Mouse (Mus musculus) ES-E14 (cell line): ENCODE results near the gene Wdpcp. TPM values are rescaled to one million over a fixed set of nuclear protein-coding genes. Genes with fewer than 3 reads are reported as not detected.

Source experiments
- DNase-seq: peaks from one replicate; pipeline ENCODE4 v3.0.0-alpha.2; 2013; ENCODE audit warnings: low read depth, low spot score
- H3K27ac ChIP-seq: 2 replicates; pipeline ENCODE4 v1.5.1; 2012; ENCODE audit warnings: low read depth, mild to moderate bottlenecking, low read length, moderate library complexity, mixed read lengths; ENCODE audit not compliant: poor library complexity, insufficient read depth, severe bottlenecking
- H3K36me3 ChIP-seq: 2 replicates; pipeline ENCODE4 v1.6.1; 2012; ENCODE audit warnings: mild to moderate bottlenecking, low read length, moderate library complexity, mixed read lengths; ENCODE audit not compliant: control insufficient read depth, poor library complexity, insufficient read depth, severe bottlenecking
- H3K4me1 ChIP-seq, 2 experiments: fragments of 150-350 bp in 1 of 2; sonication (generic) in 1 of 2; 2 replicates each; pipeline ENCODE4 v1.6.1; 2012; ENCODE audit warnings: low read length in 2 of 2, mild to moderate bottlenecking in 1 of 2, mixed read lengths in 1 of 2; ENCODE audit not compliant: control insufficient read depth in 2 of 2, insufficient read depth in 2 of 2, poor library complexity in 1 of 2
- H3K4me3 ChIP-seq, 2 experiments: fragments of 150-350 bp in 1 of 2; sonication (generic) in 1 of 2; 2 replicates each; pipeline ENCODE4 v1.5.1; 2012; ENCODE audit warnings: low read length in 2 of 2, low read depth in 1 of 2, mild to moderate bottlenecking in 1 of 2, mixed read lengths in 1 of 2; ENCODE audit not compliant: insufficient read depth in 1 of 2, poor library complexity in 1 of 2, severe bottlenecking in 1 of 2
- H3K9ac ChIP-seq: 2 replicates; pipeline ENCODE4 v1.6.1; 2012; ENCODE audit warnings: low read depth, mild to moderate bottlenecking, low read length, mixed read lengths; ENCODE audit not compliant: poor library complexity, insufficient read depth, severe bottlenecking
- H3K9me3 ChIP-seq: fragments of 150-350 bp; sonication (generic); 2 replicates; pipeline ENCODE4 v1.6.1; 2012; ENCODE audit warnings: low read depth, mild to moderate bottlenecking, low read length; ENCODE audit not compliant: control insufficient read depth, insufficient read depth
- CHD2 ChIP-seq: IDR thresholded peaks from 2 replicates; pipeline ENCODE4 v1.6.1; 2014; ENCODE audit warnings: mild to moderate bottlenecking, low read depth, low read length, inconsistent platforms
- HCFC1 ChIP-seq: IDR thresholded peaks from 2 replicates; pipeline ENCODE4 v1.6.1; 2012; ENCODE audit warnings: low read length, inconsistent platforms, borderline replicate concordance; ENCODE audit not compliant: insufficient read depth
- MAFK ChIP-seq: IDR thresholded peaks from 2 replicates; pipeline ENCODE4 v1.6.1; 2014; ENCODE audit warnings: mild to moderate bottlenecking, low read depth, low read length, inconsistent platforms; ENCODE audit not compliant: insufficient read depth
- ZC3H11A ChIP-seq: IDR thresholded peaks from 2 replicates; pipeline ENCODE4 v1.6.1; 2012; ENCODE audit warnings: low read depth, mild to moderate bottlenecking, inconsistent platforms, low read length, borderline replicate concordance
- ZNF384 ChIP-seq: IDR thresholded peaks from 2 replicates; pipeline ENCODE4 v1.6.1; 2012; ENCODE audit warnings: low read depth, low read length, inconsistent platforms
- in situ Hi-C, 2 experiments: fragments of 600-800 bp; cut with MboI; formaldehyde crosslinking; loops; one replicate each; pipeline ENCODE4 v1.15.1; 2025; ENCODE audit warnings: low sequenced_read_pairs in 2 of 2, inconsistent platforms in 1 of 2; ENCODE audit not compliant: unreplicated experiment in 2 of 2
- total RNA-seq: library from RNA; depleted of rRNA; stranded (reverse); fragments of 300-350 nt; gene quantifications from 2 replicates; pipeline ENCODE4 v1.2.3, GENCODE M21; 2012

Gene Wdpcp
- total RNA-seq, 1 experiment, result 3.0 TPM

- H3K27ac ChIP-seq, result no peak overlapping the region
- TF ChIP-seq MAFK (no peak), CHD2 (no peak), ZNF384 (no peak), HCFC1 (no peak), ZC3H11A (no peak)
- in situ Hi-C loops, result no loop called here
- no peaks in the 10 kb centered on the region for H3K36me3 ChIP-seq
- DNase-seq, result no peak
- H3K9ac ChIP-seq, result no peak overlapping the region
- H3K4me3 ChIP-seq, result no peak overlapping the region
- H3K9me3 ChIP-seq, result no peaks in the 10 kb centered on the region
- no peaks in the 10 kb centered on the region for H3K4me1 ChIP-seq
Measured at GRCm38 (mm10) chr11:21540622-21541021, 31.4 kb upstream of the Wdpcp start.

DNA sequence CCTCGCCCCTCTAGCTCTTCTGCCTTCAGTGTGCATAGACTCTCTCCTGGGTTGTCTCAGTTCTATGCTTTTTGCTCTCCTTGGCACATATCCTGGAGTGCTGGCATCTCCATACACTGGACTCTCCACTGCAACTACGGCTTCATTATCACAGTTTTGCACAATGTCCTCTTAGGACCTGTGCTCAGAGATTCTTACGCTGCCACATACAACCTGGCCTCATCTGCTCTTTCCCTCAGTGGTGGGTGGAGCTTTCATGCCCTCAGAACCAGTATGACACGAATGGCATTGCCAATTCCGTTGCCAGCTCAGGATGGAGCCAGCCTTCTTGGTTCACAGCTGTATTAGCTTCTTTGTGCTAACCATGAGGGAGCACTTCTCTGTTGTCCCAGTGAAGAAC, 29.3 kb upstream of the Wdpcp start:
- no peak for DNase-seq
- H3K4me1 ChIP-seq, result no peaks in the 10 kb centered on the region
- H3K4me3 ChIP-seq, result no peak overlapping the region
- no peak overlapping the region for H3K27ac ChIP-seq
- no peaks in the 10 kb centered on the region for H3K9me3 ChIP-seq
- H3K9ac ChIP-seq, result no peak overlapping the region
- TF ChIP-seq HCFC1, result no peak
- no peaks in the 10 kb centered on the region for H3K36me3 ChIP-seq
- in situ Hi-C loops, result no loop called here

DNA sequence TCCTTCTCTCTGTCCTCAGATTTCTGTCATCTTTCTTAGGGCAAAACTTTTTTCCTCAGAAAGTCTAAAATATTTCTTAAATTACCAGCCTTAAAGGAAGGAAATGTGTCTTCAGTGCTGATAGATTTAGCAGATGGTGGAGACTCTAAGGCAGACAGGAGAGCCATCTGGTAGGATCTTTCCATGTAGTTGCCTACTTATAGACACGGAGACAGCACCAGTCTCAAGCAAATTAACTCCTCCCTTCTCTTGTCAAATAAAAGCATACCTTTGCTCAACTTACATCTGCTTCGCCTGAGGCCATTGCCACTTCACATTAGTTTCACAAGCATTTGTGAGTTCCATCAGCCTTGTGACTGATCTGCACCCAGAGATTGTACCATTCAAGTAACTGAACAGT, 27.0 kb upstream of the Wdpcp start:
- DNase-seq, result no peak
- in situ Hi-C loops, result no loop called here

DNA sequence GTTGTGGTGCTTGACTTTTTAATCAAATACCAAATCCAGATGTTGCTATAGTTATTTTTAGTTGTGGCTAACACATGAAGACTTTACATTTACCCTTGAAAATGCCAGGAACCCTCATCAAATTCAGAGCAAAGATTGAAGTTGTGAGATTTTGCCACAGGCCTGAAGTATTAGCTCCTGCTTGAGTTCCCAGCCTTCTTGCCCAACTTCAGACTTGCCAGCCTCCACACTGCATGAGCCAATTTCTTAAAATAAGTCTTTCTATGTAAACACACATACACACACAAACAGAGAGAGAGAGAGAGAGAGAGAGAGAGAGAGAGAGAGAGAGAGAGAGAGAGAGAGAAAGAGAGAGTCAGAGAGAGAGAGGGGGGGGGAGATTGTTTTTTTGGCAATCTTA, 26.1 kb upstream of the Wdpcp start:
- Histone ChIP-seq H3K4me1 (no peaks in the 10 kb centered on the region), H3K4me3 (no peak overlapping the region), H3K9me3 (no peaks in the 10 kb centered on the region), H3K27ac (no peak overlapping the region), H3K36me3 (no peaks in the 10 kb centered on the region), H3K9ac (no peak overlapping the region)
- in situ Hi-C loops, result no loop called here
- no peak for DNase-seq
- TF ChIP-seq ZNF384 (no peak), MAFK (no peak), HCFC1 (no peak), CHD2 (no peak), ZC3H11A (no peak)

More for the DNA sequence above, 27.0 kb upstream of the Wdpcp start:
- no peaks in the 10 kb centered on the region for H3K9me3 ChIP-seq
- H3K36me3 ChIP-seq, result no peaks in the 10 kb centered on the region
- H3K9ac ChIP-seq, result no peak overlapping the region
- no peak overlapping the region for H3K4me3 ChIP-seq
- no peak overlapping the region for H3K27ac ChIP-seq
- TF ChIP-seq CHD2 (no peak), ZNF384 (no peak), MAFK (no peak), HCFC1 (no peak), ZC3H11A (no peak)
- H3K4me1 ChIP-seq, result no peaks in the 10 kb centered on the region

GRCm38 (mm10) chr11:21546671-21547070, 25.4 kb upstream of the Wdpcp start:
- Histone ChIP-seq H3K9me3 (no peaks in the 10 kb centered on the region), H3K9ac (no peak overlapping the region), H3K4me1 (no peaks in the 10 kb centered on the region), H3K36me3 (no peaks in the 10 kb centered on the region), H3K4me3 (no peak overlapping the region), H3K27ac (no peak overlapping the region)
- in situ Hi-C loops, result no loop called here
- TF ChIP-seq HCFC1, result no peak
- TF ChIP-seq CHD2, result no peak
- TF ChIP-seq MAFK, result no peak
- no peak for TF ChIP-seq ZC3H11A
- TF ChIP-seq ZNF384, result no peak
- no peak for DNase-seq
